Mouse (Mus musculus) ES-Bruce4 (cell line): ENCODE results near the gene Kri1. TPM values are rescaled to one million over a fixed set of nuclear protein-coding genes. Genes with fewer than 3 reads are reported as not detected.
A peak's percentile ranks its signal among the peaks of the same experiment; 100 is the strongest.

Experiments used
- H3K27ac ChIP-seq: 2 replicates; pipeline ENCODE4 v1.5.1; 2012; ENCODE audit warnings: low read length, inconsistent platforms; ENCODE audit not compliant: insufficient read depth
- H3K27me3 ChIP-seq: 2 replicates; pipeline ENCODE4 v1.6.1; 2012; ENCODE audit warnings: mild to moderate bottlenecking, low read length, inconsistent platforms; ENCODE audit not compliant: control insufficient read depth, poor library complexity, insufficient read depth, severe bottlenecking
- H3K36me3 ChIP-seq: 2 replicates; pipeline ENCODE4 v1.6.1; 2012; ENCODE audit warnings: inconsistent platforms, mild to moderate bottlenecking, low read length, moderate library complexity; ENCODE audit not compliant: control insufficient read depth, poor library complexity, insufficient read depth, severe bottlenecking
- H3K4me1 ChIP-seq: one replicate; pipeline ENCODE4 v1.8.1; 2011; ENCODE audit warnings: low read length; ENCODE audit not compliant: control insufficient read depth, insufficient read depth
- H3K4me3 ChIP-seq: 2 replicates; pipeline ENCODE4 v1.5.1; 2011; ENCODE audit warnings: low read depth, mild to moderate bottlenecking, low read length
- H3K9ac ChIP-seq: 2 replicates; pipeline ENCODE4 v1.6.1; 2012; ENCODE audit warnings: low read depth, mild to moderate bottlenecking, inconsistent platforms; ENCODE audit not compliant: poor library complexity, severe bottlenecking
- H3K9me3 ChIP-seq: replicated peaks from 2 replicates; pipeline ENCODE4 v1.6.1; 2012; ENCODE audit warnings: mild to moderate bottlenecking, low read length, inconsistent platforms; ENCODE audit not compliant: control insufficient read depth, poor library complexity, insufficient read depth, severe bottlenecking
- CTCF ChIP-seq: IDR thresholded peaks from one replicate; pipeline ENCODE4 v1.8.1; 2011; ENCODE audit warnings: low read depth, low read length
- EP300 ChIP-seq: IDR thresholded peaks from 2 replicates; pipeline ENCODE4 v1.6.1; 2011; ENCODE audit warnings: low read depth, low read length; ENCODE audit not compliant: insufficient read depth
- POLR2A ChIP-seq: IDR thresholded peaks from one replicate; pipeline ENCODE4 v1.8.1; 2011; ENCODE audit warnings: low read length; ENCODE audit not compliant: insufficient read depth
- polyA plus RNA-seq: library from polyadenylated mRNA; stranded (reverse); fragments of >200 nt; gene quantifications from 2 replicates; pipeline ENCODE4 v1.2.4, GENCODE M21; 2011; ENCODE audit warnings: low read depth; ENCODE audit not compliant: missing spikeins, insufficient read depth, insufficient read length

Kri1 gene
- polyA plus RNA-seq, 1 experiment, result 41.7 TPM

- Histone ChIP-seq H3K4me1 (no peaks in the 10 kb centered on the region), H3K9me3 (no peaks in the 10 kb centered on the region), H3K36me3 (no peaks in the 10 kb centered on the region), H3K27me3 (no peaks in the 10 kb centered on the region), H3K4me3 (peak overlapping the region; percentile 14; the same call in 1 of the 2 replicates), H3K9ac (no peak overlapping the region), H3K27ac (no peak overlapping the region)
- TF ChIP-seq EP300, result no peak
- no peak for TF ChIP-seq POLR2A
- TF ChIP-seq CTCF, result no peak
Observed at GRCm38 (mm10) chr9:21320280-21320618, 32.5 kb upstream of the Kri1 start.

- TF ChIP-seq EP300, result no peak
- TF ChIP-seq POLR2A, result no peak
- TF ChIP-seq CTCF, result no peak
- Histone ChIP-seq H3K9me3 (no peaks in the 10 kb centered on the region), H3K27ac (no peak overlapping the region), H3K9ac (no peak overlapping the region), H3K4me1 (peaks cover 2% of the 10 kb centered on the region), H3K36me3 (no peaks in the 10 kb centered on the region), H3K27me3 (no peaks in the 10 kb centered on the region), H3K4me3 (no peak overlapping the region)
Observed at GRCm38 (mm10) chr9:21319503-21319902, 31.7 kb upstream of the Kri1 start.

DNA sequence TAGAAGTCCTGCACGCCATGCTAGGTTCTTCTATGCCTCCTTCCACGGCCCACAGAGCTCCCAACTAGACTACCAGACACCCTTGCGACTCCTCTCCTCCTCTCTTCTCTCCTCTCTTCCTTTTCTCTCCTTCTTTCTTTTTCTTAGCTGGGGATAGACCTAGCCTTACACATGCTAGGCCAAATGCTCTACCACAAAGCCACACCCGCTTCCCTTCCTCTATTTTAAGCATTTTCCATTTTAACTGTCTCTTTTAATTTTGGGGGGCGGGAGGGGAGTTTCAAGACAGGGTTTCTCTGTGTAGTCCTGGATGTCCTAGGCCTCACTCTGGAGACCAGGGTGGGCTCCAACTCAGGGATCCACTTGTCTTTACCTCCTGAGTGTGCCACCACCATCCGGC, 31.0 kb upstream of the Kri1 start:
- no peaks in the 10 kb centered on the region for H3K9me3 ChIP-seq
- H3K9ac ChIP-seq, result no peak overlapping the region
- peaks cover 2% of the 10 kb centered on the region for H3K4me1 ChIP-seq
- TF ChIP-seq EP300 (no peak), POLR2A (no peak), CTCF (no peak)
- no peaks in the 10 kb centered on the region for H3K27me3 ChIP-seq
- no peak overlapping the region for H3K4me3 ChIP-seq
- no peaks in the 10 kb centered on the region for H3K36me3 ChIP-seq
- no peak overlapping the region for H3K27ac ChIP-seq

DNA sequence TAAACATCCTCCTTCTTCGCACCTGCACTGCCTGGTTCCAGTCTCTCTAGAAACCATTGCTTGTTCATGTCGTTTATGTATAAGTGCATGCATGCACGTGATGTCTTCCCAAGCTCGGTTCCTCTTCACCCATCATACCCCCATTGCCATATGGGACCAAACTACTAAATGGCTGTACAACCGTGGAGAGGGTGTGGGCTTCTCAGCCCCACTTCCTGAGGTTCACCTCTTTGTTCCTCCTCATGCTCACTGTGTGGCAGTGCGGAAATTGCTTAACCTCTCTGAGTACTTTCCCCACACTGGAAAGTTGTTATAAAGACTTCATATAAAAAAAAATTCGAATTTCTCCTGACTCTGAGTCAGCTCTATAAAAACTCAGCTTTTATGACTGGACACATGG, 28.9 kb upstream of the Kri1 start:
- peaks cover 4% of the 10 kb centered on the region for H3K4me1 ChIP-seq
- H3K27me3 ChIP-seq, result no peaks in the 10 kb centered on the region
- no peaks in the 10 kb centered on the region for H3K9me3 ChIP-seq
- no peak overlapping the region for H3K27ac ChIP-seq
- TF ChIP-seq EP300 (no peak), CTCF (no peak), POLR2A (no peak)
- H3K9ac ChIP-seq, result no peak overlapping the region
- H3K36me3 ChIP-seq, result no peaks in the 10 kb centered on the region
- H3K4me3 ChIP-seq, result no peak overlapping the region

GRCm38 (mm10) chr9:21315421-21315820, 27.7 kb upstream of the Kri1 start:
- Histone ChIP-seq H3K27me3 (no peaks in the 10 kb centered on the region), H3K9me3 (no peaks in the 10 kb centered on the region), H3K27ac (peak overlapping the region; percentile 77), H3K4me3 (no peak overlapping the region), H3K9ac (peak overlapping the region; percentile 56), H3K4me1 (peaks cover 4% of the 10 kb centered on the region), H3K36me3 (no peaks in the 10 kb centered on the region)
- no peak for TF ChIP-seq CTCF
- no peak for TF ChIP-seq EP300
- no peak for TF ChIP-seq POLR2A

DNA sequence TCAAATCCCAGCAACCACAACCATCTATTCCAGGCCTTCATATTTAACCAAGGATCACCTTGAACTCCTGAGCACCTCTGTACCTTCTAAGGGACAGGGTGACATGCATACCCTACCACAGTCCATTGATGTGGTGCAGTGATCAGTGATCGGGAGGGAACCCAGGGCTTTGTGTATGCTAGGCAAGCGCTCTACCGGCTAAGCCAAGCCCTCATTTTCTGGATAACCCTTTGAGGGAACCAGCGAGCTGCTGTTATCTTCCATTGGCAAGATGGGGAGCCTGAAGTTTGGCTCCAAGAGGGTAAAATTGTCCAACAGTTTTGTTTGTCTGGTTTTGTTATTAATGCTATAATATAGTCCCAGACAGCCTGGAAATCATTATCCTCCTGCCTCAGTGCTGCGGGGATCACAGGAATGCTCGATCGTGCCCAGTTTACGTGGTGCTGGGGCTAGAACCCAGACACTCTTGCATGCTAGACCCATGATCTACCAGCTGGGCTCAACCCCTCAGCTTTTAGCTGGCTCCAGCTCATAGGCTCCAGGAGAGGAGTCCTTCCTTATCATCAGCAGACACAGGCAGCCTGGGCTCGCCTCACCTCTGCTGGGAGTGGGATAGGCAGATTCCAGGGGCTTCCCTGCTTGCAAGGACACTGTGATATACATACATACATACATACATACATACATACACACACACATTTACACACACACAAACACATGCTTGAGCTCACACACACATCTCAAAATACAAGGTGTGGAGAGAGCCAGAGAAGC, 26.8 kb upstream of the Kri1 start:
- Histone ChIP-seq H3K27ac (peak overlapping the region; percentile 77), H3K9me3 (no peaks in the 10 kb centered on the region), H3K4me1 (peaks cover 4% of the 10 kb centered on the region), H3K9ac (peak overlapping the region; percentile 56; the same call in 1 of the 2 replicates), H3K36me3 (no peaks in the 10 kb centered on the region), H3K27me3 (no peaks in the 10 kb centered on the region), H3K4me3 (no peak overlapping the region)
- TF ChIP-seq POLR2A (no peak), EP300 (no peak), CTCF (no peak)
